Mouse (Mus musculus) heart, postnatal 0 days (tissue): Measurements from ENCODE around the gene Ncan.

Experiments used
- CTCF ChIP-seq: IDR thresholded peaks from 2 replicates; pipeline ENCODE4 v1.5.1; 2016; ENCODE audit warnings: antibody characterized with exemption, control low read depth, low read depth
- EP300 ChIP-seq: IDR thresholded peaks from 2 replicates; pipeline ENCODE4 v1.6.1; 2016; ENCODE audit warnings: antibody characterized with exemption, low read depth

DNA sequence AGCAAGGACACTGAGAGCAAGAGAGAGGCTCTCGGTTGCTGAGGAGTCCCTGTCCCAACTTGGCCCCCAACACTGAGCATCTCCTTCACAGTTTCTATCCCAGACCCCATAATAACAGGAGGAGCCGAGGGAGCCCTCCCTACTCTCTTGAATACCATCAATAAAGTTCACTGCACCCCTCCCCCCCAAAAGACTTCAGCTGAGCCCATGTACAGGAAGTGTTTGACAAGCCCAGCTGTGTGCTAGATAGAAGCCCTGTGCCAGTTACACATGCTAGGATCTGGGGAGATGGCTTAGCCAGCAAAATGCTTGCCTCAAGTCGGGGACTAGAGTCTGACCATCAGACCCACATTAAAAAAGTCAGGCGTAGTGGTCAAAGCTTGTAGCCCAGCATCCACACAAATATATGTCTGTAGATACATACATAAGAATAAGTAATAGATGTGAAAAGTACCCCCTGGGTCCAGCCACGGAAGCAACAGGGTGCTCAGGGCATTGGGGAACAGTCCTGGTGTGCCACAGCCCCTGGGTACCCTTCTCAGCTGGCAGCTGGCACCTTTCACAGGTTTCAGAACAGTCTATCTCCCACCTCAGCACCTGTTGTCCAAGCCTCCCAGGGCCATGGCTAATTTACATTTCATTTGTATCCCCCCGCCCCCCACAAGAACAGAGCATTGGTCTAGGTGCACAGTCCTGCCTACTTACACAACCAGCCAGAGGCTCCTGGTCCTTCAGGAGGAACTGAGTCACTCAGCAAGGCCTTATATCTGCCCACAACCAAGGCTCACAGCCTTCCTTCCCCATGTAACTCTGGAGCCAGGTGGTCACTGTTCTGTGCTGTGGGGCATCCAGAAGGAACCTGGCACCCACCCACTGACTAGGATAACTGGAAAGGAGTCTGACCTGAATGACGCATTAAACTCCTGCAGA, 27.3 kb upstream of the Ncan start:
- TF ChIP-seq CTCF (no peak), EP300 (no peak)
